Mouse (Mus musculus) brain, embryonic 14.5 days (tissue): ENCODE data around the gene H2-Eb2.

Experiments
- CTCF ChIP-seq: fragments of 200-500 bp; IDR thresholded peaks from 2 replicates; pipeline ENCODE4 v1.5.1; 2012; ENCODE audit warnings: inconsistent platforms, mild to moderate bottlenecking, moderate library complexity, borderline replicate concordance; ENCODE audit not compliant: insufficient read depth, insufficient read length; ENCODE audit errors: extremely low read depth
- POLR2A ChIP-seq: fragments of 200-500 bp; IDR thresholded peaks from 2 replicates; pipeline ENCODE4 v1.6.1; 2012; ENCODE audit warnings: mild to moderate bottlenecking, inconsistent platforms, borderline replicate concordance; ENCODE audit not compliant: poor library complexity, insufficient read depth, insufficient read length, severe bottlenecking; ENCODE audit errors: extremely low read depth

DNA sequence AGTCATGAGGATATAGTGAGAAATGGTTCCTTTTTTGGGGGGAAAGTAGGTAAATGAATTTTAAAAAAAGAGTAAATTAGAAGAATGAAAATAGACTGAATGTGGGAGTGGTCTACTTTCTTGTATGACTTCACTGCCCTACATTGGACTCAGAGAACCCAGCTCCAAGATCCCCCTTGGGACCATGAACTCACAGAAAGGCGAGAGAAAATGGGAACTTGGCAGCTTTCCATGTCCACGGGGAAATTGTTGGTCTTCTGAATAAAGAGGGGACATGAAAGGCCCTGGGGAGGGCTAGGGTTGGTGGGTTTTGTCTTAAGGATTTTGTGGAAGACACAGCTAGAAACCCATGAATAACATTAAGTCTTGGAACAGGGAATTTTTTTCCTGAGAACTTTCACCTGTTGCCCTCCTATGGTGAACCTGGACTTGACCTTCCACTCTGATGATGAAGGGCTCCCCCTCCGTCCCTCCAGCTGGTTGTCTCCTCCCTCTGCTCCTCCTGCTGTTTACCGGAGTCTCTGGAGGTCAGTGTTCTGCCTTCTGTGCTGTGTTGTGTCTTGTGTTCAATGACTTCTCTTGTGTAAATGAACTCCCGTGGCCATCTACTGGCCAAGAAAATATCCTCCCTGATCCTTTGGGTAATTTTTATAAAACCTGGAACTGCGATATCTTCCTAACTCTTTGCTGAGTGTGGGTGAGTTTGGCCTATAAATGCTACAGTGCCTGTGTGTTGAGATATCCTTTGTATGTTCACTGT is 52.2 kb downstream of the H2-Eb2 start:
- no peak for TF ChIP-seq POLR2A
- no peak for TF ChIP-seq CTCF
